Mouse (Mus musculus): ENCODE measurements around the gene Gm17067.
"Not testable (repeated sequence)": the region's sequence is repeated elsewhere in the genome, so short reads cannot be mapped to it uniquely, and the experiment has no call there.

DNA sequence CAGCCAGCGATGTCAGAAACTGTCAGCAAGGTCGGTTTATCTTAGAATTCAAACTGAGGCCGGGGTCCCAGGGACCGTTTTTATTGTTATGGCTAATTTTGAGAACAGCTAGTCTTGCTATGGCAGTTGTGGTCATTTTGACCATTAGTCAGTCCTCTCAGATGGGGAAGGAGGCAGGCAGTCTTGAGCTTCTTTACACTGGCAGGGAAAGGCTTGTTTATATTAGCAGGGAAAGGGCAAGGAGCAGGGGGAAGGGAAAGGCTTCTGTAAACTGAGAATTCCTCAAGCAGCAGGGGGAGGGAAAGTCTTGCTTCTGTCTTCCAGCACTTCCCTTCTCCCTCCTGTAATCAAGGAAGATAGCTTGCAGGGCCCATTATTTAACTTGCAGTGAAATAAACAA is 33.6 kb downstream of the Gm17067 start:
- not testable (repeated sequence) for TF ChIP-seq POLR2A, EP300 (IDR thresholded peaks at IDR 0.05; ENCODE audit: insufficient read depth, low read depth, low read length)
